Mouse (Mus musculus) gastrocnemius, postnatal 14 days (tissue): ENCODE data around the gene Sp1. TPM values are rescaled to one million over a fixed set of nuclear protein-coding genes. Genes with fewer than 3 reads are reported as not detected.

Source experiments
- DNase-seq: peaks from one replicate; pipeline ENCODE4 v3.0.0; 2021; ENCODE audit warnings: mixed read lengths
- intact Hi-C: fragments of 180-260 bp; cut with DNase I; formaldehyde crosslinking; loops from one replicate; pipeline ENCODE4 v1.15.1; 2025; ENCODE audit warnings: low total_unique reads
- total RNA-seq, 2 experiments: library from RNA; stranded (reverse); gene quantifications; 2 replicates each; pipeline ENCODE4 v1.2.3; 2021

The Sp1 gene
- total RNA-seq, 2 experiments from 2014 or later, result 27.5 to 31.2 TPM

- DNase-seq, result no peak
- intact Hi-C loops, result no loop called here
Observed at GRCm38 (mm10) chr15:102468675-102469370, 62.9 kb downstream of the Sp1 start.

DNA sequence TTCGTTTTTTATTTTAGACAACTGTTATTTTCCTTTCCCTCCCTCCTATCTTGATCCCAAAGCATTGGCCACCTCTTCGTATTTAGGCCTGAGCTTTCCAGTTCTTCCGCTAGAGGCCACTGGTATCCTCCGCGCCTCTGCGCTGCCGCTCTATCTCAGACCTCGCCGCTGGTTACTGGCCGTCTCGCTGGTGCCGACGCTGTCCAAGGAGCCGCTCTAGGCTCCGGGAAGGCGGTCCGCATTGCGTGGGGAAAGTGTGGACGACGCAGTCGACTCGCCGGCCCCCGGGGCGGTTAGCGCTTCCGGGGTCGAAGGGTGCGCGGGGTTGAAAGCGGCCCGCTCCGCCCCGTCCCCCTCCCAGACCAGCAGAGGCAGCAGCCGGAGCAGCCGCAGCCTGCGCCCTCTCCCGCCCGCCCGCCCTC is 64.3 kb downstream of the Sp1 start, which contains the start of gene Pcbp2:
Gene Pcbp2 (plus strand): TSS at position 357 of the 422 bp plus-strand sequence.
- peak; percentile 98 for DNase-seq
- intact Hi-C loops, result no loop called here

GRCm38 (mm10) chr15:102470605-102471294 is 64.8 kb downstream of the Sp1 start:
- peak; percentile 89 for DNase-seq
- intact Hi-C loops, result no loop called here

- intact Hi-C loops, result no loop called here
Observed at GRCm38 (mm10) chr15:102471295-102471645, 65.3 kb downstream of the Sp1 start.

DNA sequence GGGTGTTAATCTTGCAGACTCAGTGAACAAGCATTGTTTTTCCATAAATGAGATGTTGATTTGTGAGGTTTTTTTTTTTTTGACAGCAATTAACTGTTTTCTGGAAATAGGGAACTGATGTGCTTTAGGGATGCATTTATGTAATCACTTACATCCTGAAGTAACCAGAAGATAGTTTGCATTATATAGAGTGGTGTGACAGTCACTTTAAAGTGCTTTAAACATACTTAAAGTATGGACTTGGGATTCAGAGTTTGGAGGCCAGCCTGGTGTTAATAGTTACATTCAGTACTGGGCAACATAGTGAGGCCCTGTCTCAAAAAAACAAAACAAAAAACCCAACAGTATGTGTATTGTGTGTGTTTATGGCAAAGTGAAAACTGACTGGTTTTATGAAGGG is 65.8 kb downstream of the Sp1 start:
- intact Hi-C loops, result no loop called here
- no peak for DNase-seq

More at GRCm38 (mm10) chr15:102471295-102471645, 65.3 kb downstream of the Sp1 start:
- DNase-seq, result no peak

- no peak for DNase-seq
- intact Hi-C loops, result no loop called here
Observed at GRCm38 (mm10) chr15:102473246-102473645, 67.3 kb downstream of the Sp1 start.

- DNase-seq, result no peak
- intact Hi-C loops, result no loop called here
Observed at GRCm38 (mm10) chr15:102474520-102474919, 68.6 kb downstream of the Sp1 start.

- intact Hi-C loops, result no loop called here
Observed at GRCm38 (mm10) chr15:102483136-102483535, 77.2 kb downstream of the Sp1 start.

GRCm38 (mm10) chr15:102485853-102486252 is 79.9 kb downstream of the Sp1 start:
- DNase-seq, result no peak
- intact Hi-C loops, result no loop called here

More at GRCm38 (mm10) chr15:102483136-102483535, 77.2 kb downstream of the Sp1 start:
- no peak for DNase-seq

Other genes with a start within 250 kb of the Sp1 start
- 10 to 100 TPM; 27.6 to 30.5 TPM for gene Zfp740, start 202.9 kb upstream of the Sp1 start, total RNA-seq
- 10 to 100 TPM; 14.1 to 15.6 TPM for gene Csad, start 201.4 kb upstream of the Sp1 start, total RNA-seq
- gene Itgb7, start 174.2 kb upstream of the Sp1 start, total RNA-seq, result 1 to 10 TPM; 1.0 to 1.1 TPM
- gene Rarg, start 148.6 kb upstream of the Sp1 start, total RNA-seq, result 10 to 100 TPM; 12.9 to 13.2 TPM
- gene Gm9918, start 135.6 kb upstream of the Sp1 start, total RNA-seq, result not detected
- gene Mfsd5, start 126.7 kb upstream of the Sp1 start, total RNA-seq, result 10 to 100 TPM; 14.5 to 14.9 TPM
- 1 to 10 TPM; 1.1 to 4.1 TPM for gene Espl1, start 109.9 kb upstream of the Sp1 start, total RNA-seq
- 100 to 1,000 TPM; 212 to 228 TPM for gene Pfdn5, start 80.0 kb upstream of the Sp1 start, total RNA-seq
- gene Myg1, start 74.4 kb upstream of the Sp1 start, total RNA-seq, result 10 to 100 TPM; 17.6 to 19.0 TPM
- gene Aaas, start 55.4 kb upstream of the Sp1 start, total RNA-seq, result 1 to 10 TPM; 7.2 to 8.4 TPM
- gene Sp7, start 39.0 kb upstream of the Sp1 start, total RNA-seq, result under 1 TPM; 0.11 to 0.14 TPM
- 1 to 10 TPM; 4.5 to 5.0 TPM for gene Amhr2, start 39.2 kb downstream of the Sp1 start, total RNA-seq
- 10 to 100 TPM; 12.1 to 13.6 TPM for gene Prr13, start 52.9 kb downstream of the Sp1 start, total RNA-seq
- gene Pcbp2, start 64.4 kb downstream of the Sp1 start, total RNA-seq, result 100 to 1,000 TPM; 382 to 414 TPM
- not detected for gene Gm10337, start 97.6 kb downstream of the Sp1 start, total RNA-seq
- 1 to 10 TPM; 3.1 TPM for gene Map3k12, start 110.9 kb downstream of the Sp1 start, total RNA-seq
- 10 to 100 TPM; 37.9 to 40.2 TPM for gene Tarbp2, start 112.0 kb downstream of the Sp1 start, total RNA-seq
- 1 to 10 TPM; 1.4 to 1.7 TPM for gene Npff, start 118.8 kb downstream of the Sp1 start, total RNA-seq
- 1 to 10 TPM in 1 of 2 experiments, not detected in 1; 1.9 TPM for gene Gm28047, start 218.9 kb downstream of the Sp1 start, total RNA-seq
- gene Atf7, start 219.3 kb downstream of the Sp1 start, total RNA-seq, result 10 to 100 TPM; 49.9 to 51.2 TPM